Mouse (Mus musculus): ENCODE measurements around the gene Igdcc3.

The Igdcc3 gene

DNA sequence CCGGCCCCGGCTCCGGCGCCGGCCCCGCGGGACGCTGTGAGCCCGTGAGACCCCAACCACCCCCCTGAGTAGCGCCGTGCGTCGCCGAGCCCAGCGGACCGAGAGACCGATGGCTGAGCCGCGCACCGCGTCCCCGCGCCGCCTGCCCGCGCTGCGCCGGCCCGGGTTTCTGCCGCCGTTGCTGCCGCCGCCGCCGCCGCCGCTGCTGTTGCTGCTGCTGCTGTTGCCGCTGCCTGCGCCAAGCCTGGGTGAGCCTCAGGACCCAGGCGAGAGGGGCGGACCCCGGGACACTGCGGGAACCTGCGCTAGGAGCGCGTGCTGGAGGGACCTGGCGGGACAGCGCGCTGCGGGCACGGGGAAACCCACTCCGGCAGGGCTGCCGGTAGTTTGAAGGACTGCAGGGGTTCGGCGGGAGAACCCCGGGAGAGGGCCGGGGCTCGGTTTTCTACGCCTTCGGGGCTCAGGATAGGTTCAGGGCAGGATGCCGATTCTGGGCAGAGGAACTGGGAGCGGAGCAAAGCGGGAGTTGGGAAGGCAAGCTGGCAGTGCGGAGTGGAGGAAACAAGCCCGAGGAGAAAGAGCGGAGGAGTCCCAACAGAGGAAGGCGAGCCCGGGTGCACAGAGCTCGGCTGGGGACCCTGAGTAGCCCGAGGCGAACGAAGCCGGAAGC, 452 bp downstream of the Igdcc3 start:
- DNase-seq: peak; percentile 46 to 53

DNA sequence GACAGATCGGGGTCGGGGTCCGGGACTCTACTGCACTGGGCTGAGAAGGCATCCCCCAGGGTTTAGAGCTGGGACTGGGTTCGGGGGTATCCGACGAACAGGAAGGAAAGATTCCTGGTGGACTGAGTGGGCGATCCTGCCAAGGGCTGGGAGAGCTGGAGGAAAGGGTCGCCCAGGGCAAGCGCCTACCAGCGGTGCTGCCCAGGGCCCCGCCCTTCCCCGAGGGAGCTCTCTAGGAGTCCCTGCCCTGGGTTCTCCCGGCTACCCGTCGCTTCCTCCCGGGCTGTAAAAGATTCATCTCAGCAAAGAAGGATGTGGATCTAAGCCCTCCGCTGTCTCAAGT, 958 bp downstream of the Igdcc3 start:
- DNase-seq: peak in 1 of 2 experiments; percentile 29

DNA sequence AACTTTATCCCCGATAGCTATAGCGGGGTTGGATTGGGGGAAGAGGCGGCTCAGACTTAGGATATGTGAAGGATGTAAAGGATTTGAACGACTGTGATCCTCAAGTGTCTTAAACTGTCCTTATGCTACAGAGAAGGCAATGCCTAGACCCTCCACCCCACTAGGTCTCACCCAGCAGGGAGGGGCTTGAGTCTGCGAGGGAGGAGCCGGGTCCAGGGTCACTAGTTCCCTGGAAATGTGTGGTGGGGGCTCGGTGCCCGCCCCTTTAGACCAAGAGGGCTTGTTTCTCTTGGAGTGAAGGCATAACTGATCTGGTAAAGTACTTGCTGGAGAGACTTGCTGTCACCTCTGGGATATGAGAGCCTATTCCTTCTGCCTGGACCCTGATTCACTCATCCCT, 1.4 kb downstream of the Igdcc3 start:
- no peak for DNase-seq

DNA sequence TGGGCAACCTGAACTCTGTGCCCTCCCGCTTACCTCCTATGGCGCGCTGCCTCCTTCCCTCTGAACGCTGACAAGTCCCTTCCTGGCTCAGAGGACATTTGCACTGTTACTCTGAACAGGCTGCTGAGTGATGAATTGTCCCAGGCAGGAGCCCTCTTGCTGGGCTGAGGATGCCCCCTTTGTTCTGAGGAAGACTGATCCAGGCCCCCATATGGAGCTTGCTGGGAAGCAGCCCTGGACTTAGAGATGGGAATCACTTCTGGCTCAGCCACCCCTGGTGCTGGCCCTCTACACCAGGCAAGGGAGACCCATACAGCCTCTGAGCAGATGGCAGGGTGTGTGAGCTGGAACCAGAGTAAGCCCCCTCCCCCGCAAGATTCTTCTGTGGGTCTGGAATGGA, 5.0 kb downstream of the Igdcc3 start:
- no peak for DNase-seq

DNA sequence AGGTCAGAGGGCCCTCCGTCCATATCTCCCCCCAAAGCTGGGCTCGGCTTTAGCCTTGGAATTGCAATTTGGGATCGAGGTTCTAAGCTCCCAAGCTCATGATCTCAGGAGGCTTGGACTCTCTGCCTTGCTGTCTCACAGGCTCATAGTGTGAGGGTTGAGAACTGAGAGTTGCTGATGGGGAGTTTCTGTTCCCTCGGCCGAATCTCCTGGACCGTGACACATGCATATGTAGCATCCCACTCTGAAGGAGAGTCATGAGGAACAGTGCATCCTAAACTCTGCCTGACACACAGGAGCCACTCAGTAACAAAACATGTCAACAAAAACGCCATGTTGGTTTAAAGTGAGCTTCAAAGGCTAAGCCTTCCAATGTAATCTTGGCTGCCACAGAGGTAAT, 7.5 kb downstream of the Igdcc3 start:
- no peak for DNase-seq

DNA sequence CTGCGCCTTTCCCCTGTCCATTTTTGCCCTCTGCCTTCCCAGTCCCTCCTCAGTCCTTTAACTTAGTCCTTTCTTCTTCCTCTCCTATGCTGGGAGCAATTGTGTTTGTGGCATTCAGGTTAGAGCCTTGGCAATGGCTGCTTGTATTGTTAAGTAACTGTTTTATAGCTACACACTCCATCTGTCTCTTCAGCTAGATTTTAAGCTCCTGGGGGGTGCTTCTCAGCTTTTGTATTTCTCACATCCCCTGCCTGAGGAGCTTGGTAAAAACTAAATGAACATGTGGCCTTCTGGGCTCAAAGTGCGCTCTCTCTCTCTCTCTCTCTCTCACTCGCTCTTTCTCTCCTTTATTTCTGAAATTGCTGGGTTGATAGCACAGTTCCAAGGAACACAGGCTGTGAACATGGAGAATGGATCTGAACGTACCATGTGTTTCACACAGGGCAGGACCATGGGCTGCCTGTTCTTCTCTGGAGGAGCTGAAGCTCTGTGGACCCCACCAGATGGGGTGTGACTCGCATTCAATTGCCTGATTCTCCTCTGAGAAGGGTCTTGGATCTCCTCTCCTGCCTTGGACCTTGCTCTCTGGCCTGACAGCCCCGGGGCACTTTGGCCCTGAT, 11.8 kb downstream of the Igdcc3 start:
- DNase-seq: no peak

DNA sequence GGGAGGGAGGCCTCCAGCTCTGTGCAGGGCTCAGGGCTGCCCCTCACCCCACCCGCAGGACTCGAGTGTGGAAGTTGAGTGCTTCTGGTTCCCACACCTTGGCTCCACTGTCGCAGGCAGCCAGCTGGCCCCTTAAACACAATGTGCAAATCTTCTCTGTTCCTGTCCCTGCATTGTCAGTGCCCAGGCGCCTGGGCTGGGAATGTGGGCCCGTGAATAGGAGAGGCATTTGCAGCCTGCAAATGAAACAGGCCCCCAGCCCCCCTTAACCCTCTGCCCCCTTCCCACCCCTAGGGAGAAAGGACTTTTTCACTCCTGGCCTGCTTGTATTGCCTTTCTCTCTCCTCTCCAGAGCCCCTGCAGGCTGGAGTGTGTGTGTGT, 12.3 kb downstream of the Igdcc3 start:
- no peak for DNase-seq

DNA sequence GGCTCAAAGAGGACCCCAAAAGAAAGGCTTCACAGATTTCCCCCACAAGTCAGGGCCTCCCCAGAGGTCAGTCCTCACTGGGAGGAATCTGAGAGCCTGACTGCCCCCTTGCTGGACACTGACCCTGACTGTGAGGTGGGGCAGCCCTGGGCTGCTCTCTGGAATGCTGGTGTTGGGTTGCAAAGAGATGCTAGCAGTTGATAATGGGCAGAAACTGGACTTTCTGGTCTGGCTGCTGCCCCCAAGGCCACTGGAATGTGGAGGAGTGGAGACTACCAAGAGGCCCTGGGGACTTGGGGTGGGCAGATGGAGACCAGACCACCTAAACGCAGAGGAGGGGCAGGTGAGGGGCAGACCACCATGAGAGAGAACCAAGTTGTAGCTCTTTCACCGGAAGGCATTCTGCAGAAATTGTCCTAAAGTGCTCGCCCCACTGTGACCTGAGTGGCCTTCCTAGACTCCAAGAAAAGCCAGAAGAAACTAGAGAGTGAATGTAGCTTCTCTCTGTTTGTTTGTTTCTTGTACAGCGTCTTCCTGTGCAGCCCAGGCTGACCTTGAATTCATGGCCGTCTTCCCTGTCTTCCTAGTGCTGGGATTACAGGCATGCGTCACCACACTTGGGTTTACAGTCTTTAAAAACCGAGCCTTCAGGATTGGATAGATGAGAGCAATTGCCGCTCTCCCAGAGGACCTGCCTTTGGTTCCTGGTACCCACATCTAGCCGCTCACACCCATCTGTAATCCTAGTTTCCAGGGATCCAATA, 13.9 kb downstream of the Igdcc3 start:
- no peak for DNase-seq

DNA sequence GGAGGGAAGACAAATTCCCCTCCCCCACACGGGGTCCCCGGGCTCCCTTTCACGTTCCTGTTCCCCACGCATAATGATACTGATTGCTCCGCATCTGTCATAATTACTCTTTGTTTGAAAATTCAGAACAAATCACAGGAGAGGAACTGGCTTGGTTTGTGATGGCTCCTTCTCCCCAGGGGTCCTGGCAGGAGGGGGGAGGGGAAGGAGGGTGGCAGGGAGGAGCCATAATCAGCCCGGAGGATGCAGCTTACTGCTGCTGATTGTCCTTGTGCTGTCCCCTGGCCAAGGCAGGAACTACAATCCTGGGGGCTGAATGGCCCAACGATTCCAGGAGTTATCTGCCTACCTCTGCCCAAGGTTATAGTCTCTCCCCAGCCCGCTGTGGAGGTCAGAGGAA, 15.6 kb downstream of the Igdcc3 start:
- no peak for DNase-seq

DNA sequence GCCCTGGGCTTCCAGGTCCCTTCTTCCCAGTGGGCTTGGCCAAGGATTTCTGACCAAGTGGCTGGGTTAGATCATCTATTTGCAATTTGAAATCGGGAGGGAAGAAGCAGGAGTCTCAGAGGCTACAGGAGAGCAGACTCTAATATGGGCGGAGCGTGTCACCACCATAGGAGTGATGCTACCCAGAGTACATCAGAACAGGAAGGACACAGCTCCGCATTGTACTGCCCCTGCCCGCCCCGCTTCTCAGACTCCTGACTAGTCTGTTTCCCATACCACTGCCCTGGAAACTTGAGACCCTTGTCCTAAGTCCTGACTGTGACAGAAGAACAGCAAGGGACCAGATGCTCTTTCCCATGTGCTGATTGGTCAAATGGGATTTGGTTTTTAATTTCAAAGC, 16.6 kb downstream of the Igdcc3 start:
- no peak for DNase-seq

DNA sequence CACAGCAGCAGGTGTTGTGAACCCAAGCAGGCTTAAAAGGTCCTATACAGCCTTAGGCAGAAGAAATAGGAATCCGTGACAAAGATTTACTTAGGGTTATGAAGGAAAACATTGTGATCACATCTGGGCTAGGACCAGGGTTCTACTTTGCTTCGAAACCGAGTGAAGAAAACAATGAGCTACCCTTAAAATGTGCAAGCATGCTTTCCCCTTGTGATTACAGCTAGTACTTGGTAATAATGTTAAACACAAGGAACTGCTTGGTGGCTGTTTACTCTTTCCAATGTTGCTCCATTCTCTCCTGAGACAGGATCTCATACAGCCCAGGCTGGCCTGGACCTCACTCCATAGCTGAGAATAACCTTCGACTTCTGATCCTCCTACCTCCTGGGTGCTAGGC, 20.2 kb downstream of the Igdcc3 start:
- no peak for DNase-seq

DNA sequence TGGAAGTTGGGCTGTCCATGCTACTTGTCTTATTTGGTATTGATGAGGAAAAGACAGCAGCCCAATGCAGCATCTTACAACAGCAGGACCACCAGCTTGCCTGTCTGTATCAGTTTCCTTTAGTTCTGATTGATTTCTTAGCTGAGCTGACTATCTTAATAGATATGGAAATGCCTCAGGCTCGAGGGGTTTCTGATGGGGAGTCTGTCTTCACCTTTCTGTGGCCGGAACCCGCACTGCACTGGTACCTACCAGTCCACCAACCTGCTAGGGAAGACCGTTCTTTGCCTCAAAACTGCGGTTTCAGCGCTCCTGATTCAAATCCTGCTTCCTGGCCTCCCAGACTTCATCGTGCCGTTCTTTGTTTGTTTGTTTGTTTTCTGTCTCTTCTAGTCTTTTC, 20.9 kb downstream of the Igdcc3 start:
- DNase-seq: no peak

DNA sequence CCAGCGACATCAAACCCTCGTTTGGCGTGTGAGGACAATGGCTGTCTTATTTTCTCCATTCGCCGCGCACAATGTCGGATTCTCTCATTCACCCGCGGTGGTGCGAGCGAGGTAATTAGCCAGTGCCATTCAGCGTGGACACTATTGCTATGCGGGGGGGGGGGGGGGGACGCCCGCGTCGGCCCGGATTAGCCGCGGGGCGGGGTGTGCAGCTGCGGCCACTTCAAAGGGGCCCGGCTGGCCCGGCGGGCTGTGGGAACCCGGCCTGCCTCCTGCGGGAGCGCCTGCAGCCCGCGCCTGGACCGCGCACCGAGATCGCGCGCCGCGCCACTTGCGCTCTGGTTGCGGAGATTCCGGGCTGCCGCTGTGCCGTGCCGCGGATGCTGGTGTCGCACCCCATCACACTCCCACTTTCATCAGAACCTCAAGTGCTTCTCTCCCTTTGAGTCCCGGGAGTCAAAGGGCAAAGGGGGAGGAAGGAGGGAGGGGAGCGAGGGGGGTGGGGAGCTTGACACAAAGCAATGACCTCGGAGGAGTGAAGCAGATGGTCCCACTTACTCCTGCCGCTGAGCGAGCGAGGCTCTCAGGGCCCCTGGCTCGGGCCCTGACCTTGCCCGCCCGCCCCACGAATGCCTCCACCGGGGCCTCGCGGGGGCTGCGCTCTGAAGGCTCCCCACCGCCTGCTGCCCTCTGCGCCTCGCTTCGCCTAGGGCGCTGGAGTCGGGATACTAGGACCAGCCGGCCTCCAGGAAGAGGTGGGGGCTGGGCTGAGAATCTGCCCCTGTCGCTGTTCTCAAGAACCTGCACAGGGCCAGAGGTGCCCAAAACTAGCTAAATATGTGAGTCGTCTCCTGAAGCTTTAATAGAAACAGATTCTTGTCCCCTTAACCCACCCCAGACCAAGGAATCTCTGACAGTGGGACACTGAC, 22.0 kb downstream of the Igdcc3 start:
- no peak for DNase-seq

DNA sequence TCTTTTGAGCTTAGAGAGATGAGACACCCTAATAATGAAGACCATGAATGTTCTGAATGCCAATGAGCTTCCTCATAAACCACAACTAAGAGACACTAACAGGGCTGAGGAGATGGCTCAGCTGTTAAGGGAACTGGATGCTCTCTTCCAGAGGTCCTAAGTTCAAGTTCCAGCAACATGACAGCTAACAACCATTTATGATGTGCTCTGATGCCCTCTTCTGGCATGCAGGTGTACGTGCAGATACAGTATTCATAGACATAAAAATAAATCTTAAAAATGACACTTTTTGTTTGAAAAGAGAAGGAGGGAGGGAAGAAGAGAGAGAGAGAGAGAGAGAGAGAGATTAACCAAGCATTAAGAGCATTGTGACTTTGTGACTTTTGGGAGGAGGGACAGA, 23.9 kb downstream of the Igdcc3 start:
- peak in 1 of 2 experiments; percentile 29 for DNase-seq

DNA sequence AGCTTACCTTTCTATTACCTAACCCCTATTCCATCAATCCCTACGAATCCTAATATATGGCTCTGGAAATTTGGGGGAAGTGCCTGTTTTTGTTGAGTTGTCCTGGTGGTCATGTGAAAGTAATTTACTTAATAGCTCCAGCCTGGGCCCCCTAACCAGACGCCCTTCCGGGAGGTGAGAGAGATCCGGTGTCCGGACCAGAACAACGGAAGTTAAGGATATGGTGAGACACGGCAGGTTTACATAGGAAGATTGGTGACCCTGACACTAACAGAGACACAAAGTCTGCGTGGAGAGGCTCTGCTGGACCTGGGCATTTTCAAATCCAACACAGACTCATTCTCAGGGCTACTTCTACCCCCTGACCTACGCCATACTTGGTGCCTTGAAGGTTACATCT, 25.4 kb downstream of the Igdcc3 start:
- no peak for DNase-seq

DNA sequence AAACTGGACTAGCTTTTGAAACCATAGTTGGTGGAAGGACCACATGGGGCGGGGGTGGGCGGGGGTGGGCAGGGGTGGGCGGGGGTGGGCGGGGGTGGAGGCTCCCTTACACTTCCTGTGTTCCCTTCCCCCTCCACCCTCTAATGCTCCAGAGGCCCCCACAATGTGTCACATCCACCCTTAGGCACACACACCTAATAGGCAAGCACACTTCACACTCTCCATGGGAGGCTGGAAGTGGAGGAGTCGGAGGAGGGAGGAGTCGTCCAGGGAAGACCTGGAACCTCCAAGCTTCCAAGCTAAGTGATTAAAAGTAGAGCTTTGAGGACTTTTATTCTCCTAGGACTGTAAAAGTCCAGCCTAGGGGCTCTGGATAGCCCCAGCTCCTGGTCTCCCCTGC, 27.5 kb downstream of the Igdcc3 start:
- no peak for DNase-seq

DNA sequence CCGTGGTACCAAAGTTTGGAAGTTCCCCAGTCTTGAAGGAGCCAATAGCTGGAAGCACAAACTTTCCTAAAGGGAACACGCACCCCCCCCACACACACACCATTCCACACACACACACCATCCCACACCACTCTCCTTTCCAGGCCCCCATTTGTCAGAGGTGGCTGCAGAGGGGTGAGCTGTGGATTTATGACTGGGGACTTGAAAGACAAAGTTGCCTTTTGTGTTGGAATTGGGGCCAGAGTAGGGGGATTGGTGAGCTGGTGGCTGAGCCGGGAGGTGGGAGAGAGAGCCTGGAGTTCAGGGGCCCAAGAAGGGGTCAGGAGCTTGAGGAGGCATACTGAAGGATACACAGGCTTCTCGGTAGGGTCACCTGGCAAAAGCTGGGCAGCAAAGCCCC, 28.0 kb downstream of the Igdcc3 start:
- no peak for DNase-seq

DNA sequence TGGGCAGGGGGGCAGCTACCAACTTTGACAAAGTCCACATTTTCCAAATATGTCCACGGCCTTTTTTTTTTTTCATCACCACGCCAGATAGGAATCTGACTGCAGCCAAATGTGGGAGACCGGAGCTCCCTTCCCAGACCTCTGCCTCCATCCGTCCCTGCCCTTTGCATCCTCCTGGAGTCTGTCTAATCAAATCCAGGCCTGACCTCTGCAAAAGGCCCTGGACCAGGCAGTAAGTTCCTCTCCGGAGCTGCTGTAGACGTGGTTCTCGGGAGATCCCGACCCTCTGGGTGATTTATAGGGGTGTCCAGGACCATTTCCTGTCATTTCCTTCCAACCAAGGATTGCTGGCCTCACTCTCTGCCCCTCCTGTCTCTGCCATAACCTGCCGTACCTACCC, 31.7 kb downstream of the Igdcc3 start:
- DNase-seq: no peak

DNA sequence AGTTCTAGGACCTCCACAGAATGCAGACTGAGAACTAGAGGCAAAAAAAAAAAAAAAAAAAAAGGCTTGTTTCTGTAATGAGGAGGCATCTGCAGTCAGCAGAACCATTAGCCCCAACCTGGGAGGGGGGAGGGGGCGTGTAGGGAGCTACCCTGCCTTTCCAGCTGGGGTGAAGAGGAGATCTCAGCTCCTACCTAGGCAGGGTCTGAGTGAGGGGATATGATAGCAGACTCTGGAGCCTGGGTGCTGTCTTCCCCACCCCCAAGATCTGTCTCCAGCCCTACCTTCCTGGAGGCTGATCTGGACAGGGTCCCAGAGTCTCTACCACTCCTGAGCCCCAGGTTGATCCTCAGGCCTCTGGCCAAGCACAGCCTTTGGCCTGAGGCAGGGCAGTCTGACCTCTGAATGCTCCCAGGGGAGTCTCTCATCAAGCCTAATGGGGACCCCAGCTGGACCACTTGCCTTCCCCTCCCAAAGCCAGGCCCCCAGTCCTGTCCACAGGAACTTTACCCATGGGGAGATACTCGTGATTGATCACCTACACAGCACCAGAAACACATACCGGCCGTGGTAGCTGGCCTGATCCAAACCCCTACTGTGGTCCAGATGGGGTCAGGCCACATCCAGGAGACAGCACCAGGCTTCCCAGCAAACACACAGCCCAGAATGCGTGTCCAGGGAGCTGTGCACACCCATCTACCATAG, 34.4 kb downstream of the Igdcc3 start:
- no peak for DNase-seq

DNA sequence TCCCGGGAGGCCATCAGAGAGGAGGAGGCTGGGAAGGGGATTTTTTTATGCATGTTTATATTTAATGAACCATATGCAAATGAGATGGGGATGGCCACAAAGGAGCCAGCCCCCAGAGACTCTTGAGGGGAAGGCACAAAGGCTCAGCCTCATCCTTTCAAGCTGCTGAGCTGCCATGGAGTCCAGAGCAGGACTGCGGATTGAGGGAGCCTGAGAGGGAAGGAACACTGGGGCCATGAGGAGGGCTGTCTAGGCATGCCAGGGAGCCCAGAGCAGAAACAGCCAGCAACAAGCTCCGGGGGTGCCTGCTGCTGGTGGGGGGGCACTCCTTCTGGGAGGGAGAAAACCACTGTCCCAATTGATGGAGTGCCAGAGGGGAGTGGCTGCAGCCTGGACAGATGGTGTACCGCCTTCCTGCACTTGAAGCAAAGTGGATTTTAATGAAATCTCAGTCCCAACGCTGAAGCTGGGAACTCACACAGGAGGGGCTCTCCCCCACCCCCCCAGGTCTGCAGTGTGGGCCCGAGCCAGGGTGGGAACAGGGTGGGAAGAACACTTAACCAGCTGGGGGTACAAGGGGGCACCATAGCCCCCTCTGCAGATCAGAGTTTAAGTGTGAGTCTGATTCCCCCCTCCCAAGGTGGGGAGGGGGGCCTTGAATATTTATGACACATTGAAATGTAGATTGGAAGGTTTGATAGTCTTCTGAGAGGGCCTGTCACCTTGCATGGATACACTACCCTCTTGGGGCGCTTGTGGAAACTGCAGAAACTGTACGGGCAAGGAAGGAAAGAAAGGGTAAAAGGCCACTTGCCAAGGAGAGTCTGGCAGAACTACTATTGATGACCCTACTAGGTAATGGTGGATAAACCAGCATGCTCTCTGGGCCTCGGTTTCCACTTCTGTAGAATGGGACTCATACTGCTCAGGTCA, 35.2 kb downstream of the Igdcc3 start:
- DNase-seq: peak in 1 of 2 experiments; percentile 28

DNA sequence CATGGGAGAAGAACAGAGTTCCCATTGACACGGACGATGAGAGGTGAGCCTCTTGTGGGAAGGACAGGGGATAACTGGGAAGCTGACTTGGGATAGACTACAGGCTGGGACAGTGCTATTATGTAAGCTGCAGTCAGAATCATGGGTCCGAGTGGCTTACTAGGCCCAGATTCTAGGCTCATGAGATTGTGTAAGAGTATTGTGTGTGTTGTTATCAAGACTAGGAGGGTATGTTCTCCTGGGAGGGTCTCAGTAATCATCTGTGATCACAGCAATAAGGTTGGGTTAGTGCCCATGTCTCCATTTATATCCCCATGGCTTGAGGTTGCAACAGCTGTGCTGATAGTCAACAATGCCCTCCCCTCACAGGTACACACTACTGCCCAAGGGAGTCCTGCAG, 36.5 kb downstream of the Igdcc3 start:
- DNase-seq: no peak

DNA sequence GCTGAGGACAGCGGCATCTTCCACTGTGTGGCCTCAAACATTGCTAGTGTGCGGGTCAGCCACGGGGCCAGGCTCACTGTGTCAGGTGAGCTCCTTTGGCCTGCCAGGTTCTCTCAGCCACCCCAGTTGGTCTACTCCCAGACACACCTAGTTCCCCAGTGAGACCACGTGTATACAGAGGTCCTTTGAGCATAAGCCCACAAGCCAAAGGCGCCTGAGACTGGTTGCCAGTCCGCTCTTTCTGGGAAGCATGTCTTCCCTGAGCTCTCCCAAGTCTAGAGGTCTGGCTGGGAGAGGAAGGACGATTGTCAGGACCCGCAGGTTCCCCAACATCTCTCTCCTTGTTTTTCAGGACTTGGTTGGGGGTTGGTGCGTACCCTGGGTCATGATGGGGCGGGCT, 36.9 kb downstream of the Igdcc3 start:
- DNase-seq: no peak

Measured in B cell, adult 2 months (primary cell).